Mouse (Mus musculus) embryonic facial prominence, embryonic 14.5 days (tissue): ENCODE measurements at regions not wholly inside any gene's neighbourhood (a gene's known extent, or its start where the extent isn't known, plus 50 kb on each side); places are given as distances from the start of the nearest gene placed in this dataset.
"Not testable (repeated sequence)": the region's sequence is repeated elsewhere in the genome, so short reads cannot be mapped to it uniquely, and the experiment has no call there.

Experiments used
- ATAC-seq: fragments of 200-750 bp; cut with Nextera tagmentation; 2 replicates; pipeline ENCODE4 v1.8.0; 2017; ENCODE audit warnings: low read depth, moderate number of reproducible peaks, moderate TSS enrichment
- DNase-seq: peaks from one replicate; pipeline ENCODE4 v3.0.0-alpha.2; 2015; ENCODE audit warnings: low spot score
- H3K27ac ChIP-seq: fragments of 300-500 bp; sonication (generic); replicated peaks from 2 replicates; pipeline ENCODE4 v1.5.1; 2014; ENCODE audit warnings: low read depth, mild to moderate bottlenecking, low read length, moderate library complexity
- H3K27me3 ChIP-seq: fragments of 300-500 bp; sonication (generic); replicated peaks from 2 replicates; pipeline ENCODE4 v1.6.1; 2014; ENCODE audit warnings: low read length; ENCODE audit not compliant: control insufficient read depth, insufficient read depth
- H3K36me3 ChIP-seq: fragments of 300-500 bp; sonication (generic); 2 replicates; pipeline ENCODE4 v1.6.1; 2014; ENCODE audit warnings: low read length, mixed read lengths; ENCODE audit not compliant: control insufficient read depth, insufficient read depth
- H3K4me1 ChIP-seq: fragments of 300-500 bp; sonication (generic); 2 replicates; pipeline ENCODE4 v1.6.1; 2014; ENCODE audit warnings: antibody characterized with exemption, low read length; ENCODE audit not compliant: control insufficient read depth, insufficient read depth
- H3K4me2 ChIP-seq: fragments of 300-500 bp; sonication (generic); 2 replicates; pipeline ENCODE4 v1.6.1; 2014; ENCODE audit warnings: low read depth, mild to moderate bottlenecking, low read length, moderate library complexity, mixed read lengths
- H3K4me3 ChIP-seq: fragments of 300-500 bp; sonication (generic); 2 replicates; pipeline ENCODE4 v1.5.1; 2014; ENCODE audit warnings: low read depth, mild to moderate bottlenecking, low read length
- H3K9ac ChIP-seq: fragments of 300-500 bp; sonication (generic); 2 replicates; pipeline ENCODE4 v1.6.1; 2014; ENCODE audit warnings: low read depth, mild to moderate bottlenecking, low read length, moderate library complexity, mixed read lengths
- H3K9me3 ChIP-seq: fragments of 300-500 bp; sonication (generic); 2 replicates; pipeline ENCODE4 v1.6.1; 2016; ENCODE audit warnings: low read length; ENCODE audit not compliant: control insufficient read depth
- WGBS: fragments of 180-500 bp; shearing (Covaris S2); extraction: QIAGEN DNeasy Blood & Tissue Kit; methylation state at CpG from one replicate; pipeline ENCODE4 v1.1.7; 2014; 5-methylcytosine and 5-hydroxymethylcytosine counted together

DNA sequence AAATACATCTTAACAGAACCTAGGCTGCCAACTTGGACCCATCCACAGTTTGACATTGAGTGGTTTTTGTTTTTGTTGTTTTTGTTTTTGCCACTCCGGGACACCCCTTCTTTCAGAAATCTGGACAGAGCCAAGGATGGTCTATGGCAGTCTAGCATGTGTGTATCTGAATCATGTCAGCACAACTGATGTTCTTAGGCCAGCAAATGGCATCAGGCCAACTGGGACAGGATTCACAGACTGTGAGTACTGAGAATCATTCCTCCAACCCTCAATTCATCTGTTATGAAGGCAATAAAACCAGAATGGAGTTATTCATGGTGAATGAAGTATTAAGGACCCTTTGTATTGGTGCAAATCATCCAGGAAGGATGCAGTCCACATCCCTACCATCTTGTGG is 1372.5 kb upstream of the Rag2 start:
- no peaks in the 10 kb centered on the region for H3K27me3 ChIP-seq
- 92% methylated on average over 1 of the region's 1 CpGs for WGBS
- H3K27ac ChIP-seq: no peak overlapping the region
- H3K4me2 ChIP-seq: no peak overlapping the region
- no peaks in the 10 kb centered on the region for H3K4me1 ChIP-seq
- H3K9ac ChIP-seq: no peak overlapping the region
- no peaks in the 10 kb centered on the region for H3K36me3 ChIP-seq
- H3K9me3 ChIP-seq: no peaks in the 10 kb centered on the region
- no peak for DNase-seq
- H3K4me3 ChIP-seq: no peak overlapping the region
- no peak for ATAC-seq

DNA sequence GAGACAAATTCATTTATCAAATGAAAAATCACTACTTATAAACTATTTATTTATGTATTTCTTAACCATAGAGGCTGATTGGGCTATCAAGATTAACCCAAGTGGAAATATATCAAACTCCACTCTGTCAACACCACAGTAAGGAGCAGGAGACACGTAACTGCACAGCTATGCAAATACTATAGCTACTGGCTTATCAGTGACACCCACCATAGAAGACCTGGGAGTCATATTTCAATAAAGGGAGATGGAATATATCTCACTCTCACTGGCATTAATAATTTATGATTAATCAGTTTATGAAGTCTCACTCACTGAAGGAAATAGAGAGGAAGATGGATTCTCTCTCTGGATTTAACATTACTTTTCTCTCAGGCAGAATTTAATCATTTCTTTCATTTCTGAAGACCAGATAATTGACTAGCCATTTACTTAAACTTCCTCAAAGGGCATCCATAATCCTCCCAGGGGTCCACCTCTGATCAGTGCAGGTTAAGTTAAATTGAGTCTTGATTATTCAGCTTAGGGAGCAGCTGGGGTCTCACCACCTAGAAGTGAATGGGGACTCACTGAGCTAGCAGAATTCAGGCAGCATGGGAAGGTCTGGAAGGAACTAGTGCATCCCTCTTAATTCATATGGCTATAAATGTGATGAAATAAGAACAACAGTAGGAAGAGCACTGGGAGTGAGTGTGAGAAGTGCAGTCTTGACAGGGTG is 1365.2 kb upstream of the Rag2 start:
- no peaks in the 10 kb centered on the region for H3K36me3 ChIP-seq
- 55% methylated on average over 1 of the region's 1 CpGs for WGBS

DNA sequence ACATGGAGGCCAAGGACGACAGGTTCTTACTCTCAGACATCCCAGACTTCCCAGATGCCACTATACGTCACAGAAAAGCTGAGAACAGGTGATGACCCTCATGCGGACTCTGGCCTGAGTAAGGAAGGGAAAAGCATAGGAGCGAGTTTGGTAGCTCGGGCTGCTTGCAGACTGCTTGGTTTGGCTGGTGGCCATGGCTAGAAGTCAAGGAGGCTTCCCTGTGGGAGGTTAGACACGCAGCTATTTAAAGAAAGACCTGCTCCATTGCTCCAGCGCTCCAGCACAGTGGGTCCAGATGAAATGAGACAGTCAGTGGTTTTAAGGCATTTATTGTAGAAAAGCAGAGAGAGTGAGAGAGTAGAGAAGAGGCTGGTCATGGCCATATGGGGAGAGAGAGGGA is 1318.0 kb upstream of the Rag2 start:
- H3K4me2 ChIP-seq: no peak overlapping the region
- no peaks in the 10 kb centered on the region for H3K27me3 ChIP-seq
- H3K27ac ChIP-seq: no peak overlapping the region
- H3K9ac ChIP-seq: no peak overlapping the region
- no peaks in the 10 kb centered on the region for H3K36me3 ChIP-seq
- DNase-seq (peak; percentile 31), ATAC-seq (no peak)
- 76% methylated on average over 7 of the region's 7 CpGs for WGBS
- no peaks in the 10 kb centered on the region for H3K9me3 ChIP-seq
- no peaks in the 10 kb centered on the region for H3K4me1 ChIP-seq
- no peak overlapping the region for H3K4me3 ChIP-seq

More for the DNA sequence above, 1365.2 kb upstream of the Rag2 start:
- Histone ChIP-seq H3K9me3 (no peaks in the 10 kb centered on the region), H3K4me1 (no peaks in the 10 kb centered on the region), H3K9ac (no peak overlapping the region), H3K4me2 (no peak overlapping the region), H3K27me3 (no peaks in the 10 kb centered on the region), H3K27ac (no peak overlapping the region), H3K4me3 (no peak overlapping the region)
- ATAC-seq: no peak
- no peak for DNase-seq

DNA sequence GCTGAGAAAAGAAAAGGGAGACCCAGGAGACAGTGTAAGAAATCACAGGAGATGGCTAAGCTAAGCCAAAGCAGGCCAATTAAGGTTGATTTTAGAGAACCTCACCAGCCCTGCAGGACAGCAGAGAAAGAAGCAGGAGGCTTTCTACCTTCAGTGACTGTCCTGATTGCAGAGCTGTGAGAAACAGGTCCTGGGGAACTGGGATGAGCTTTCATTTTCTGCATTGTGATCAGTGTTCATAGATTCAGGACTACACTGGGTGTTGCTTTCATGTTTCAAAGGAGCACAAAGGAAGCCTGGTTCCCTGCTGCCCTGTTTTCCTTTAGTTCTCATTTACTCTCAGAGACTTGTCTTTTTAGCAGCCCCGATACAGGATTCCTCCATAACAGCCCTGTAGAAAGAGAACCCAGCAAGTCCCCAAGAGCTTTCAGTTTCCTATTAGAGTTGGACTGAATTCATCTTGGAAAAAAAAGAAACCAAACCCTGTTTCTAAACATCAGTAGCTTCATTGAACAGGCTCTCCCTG is 1311.7 kb upstream of the Rag2 start:
- WGBS: 48% methylated on average over 1 of the region's 1 CpGs
- Histone ChIP-seq H3K27me3 (no peaks in the 10 kb centered on the region), H3K9me3 (no peaks in the 10 kb centered on the region), H3K9ac (no peak overlapping the region), H3K4me2 (no peak overlapping the region), H3K27ac (no peak overlapping the region), H3K4me3 (no peak overlapping the region), H3K36me3 (no peaks in the 10 kb centered on the region), H3K4me1 (no peaks in the 10 kb centered on the region)
- DNase-seq (no peak), ATAC-seq (no peak)

DNA sequence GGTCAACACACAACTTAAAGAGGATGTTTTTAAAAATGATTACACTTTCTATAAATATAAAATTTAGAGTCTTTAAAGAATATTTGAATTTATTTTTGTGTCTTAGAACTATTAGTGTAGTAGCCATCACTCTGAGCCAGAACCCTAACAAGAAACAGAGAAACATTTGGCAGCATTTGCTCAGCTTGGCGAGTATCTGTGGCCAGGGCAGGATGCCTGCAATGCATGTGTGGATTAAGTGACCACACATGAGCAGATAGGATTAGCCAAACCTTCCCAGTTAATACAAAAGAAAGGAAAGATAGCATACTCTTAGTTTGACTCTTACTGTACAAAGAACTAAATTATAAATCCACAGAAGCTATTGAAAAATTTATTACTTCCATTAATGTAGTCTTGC is 1304.1 kb upstream of the Rag2 start:
- DNase-seq (peak; percentile 23), ATAC-seq (no peak)
- Histone ChIP-seq H3K4me3 (no peak overlapping the region), H3K36me3 (no peaks in the 10 kb centered on the region), H3K27ac (no peak overlapping the region), H3K9me3 (no peaks in the 10 kb centered on the region), H3K4me2 (no peak overlapping the region), H3K4me1 (no peaks in the 10 kb centered on the region), H3K27me3 (no peaks in the 10 kb centered on the region), H3K9ac (no peak overlapping the region)
- WGBS: 47% methylated on average over 1 of the region's 1 CpGs

DNA sequence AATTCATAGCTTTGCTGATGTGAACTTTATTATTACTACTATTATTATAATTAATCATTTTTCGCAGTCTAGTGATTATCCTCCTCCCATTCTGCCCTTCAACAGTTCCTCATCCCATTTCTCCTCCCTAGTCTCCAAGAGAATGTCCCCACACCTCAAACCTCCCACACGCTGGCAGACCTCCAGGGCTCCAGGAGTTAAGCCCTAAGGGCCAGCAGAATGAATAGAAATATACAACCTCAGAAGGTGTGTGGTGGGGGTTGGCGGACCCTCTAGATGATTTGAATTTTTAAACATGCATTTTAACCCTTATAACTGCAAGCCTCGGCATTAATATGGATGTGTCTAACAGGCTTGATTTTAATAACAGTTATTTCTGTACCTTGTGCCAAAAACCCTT is 1283.8 kb upstream of the Rag2 start:
- WGBS: 75% methylated on average over 4 of the region's 4 CpGs
- no peak overlapping the region for H3K27ac ChIP-seq
- H3K27me3 ChIP-seq: no peaks in the 10 kb centered on the region
- H3K9ac ChIP-seq: no peak overlapping the region
- no peaks in the 10 kb centered on the region for H3K9me3 ChIP-seq
- ATAC-seq (no peak), DNase-seq (no peak)
- no peak overlapping the region for H3K4me3 ChIP-seq
- H3K36me3 ChIP-seq: no peaks in the 10 kb centered on the region
- no peak overlapping the region for H3K4me2 ChIP-seq
- no peaks in the 10 kb centered on the region for H3K4me1 ChIP-seq

DNA sequence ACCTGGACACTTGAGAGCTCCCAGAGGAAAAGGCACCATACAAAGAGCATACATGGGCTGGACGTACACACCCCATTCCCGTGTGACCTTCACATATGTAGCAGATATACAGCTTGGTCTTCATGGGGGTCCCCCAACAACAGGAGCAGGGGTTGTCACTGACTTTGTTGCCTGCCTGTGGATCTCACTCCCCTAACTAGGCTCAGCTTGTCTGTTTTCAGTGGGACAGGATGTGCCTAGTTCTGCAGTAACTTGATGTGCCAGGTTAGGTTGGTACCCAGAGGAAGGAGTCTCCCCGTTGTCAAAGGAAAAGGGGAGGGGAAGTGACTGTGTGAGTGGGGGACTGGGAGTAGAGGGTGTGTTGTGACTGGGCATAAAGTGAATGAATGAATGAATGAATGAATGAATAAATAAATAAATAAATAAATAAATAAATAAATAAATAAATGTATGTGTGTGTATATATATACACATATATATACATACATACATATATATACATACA is 1279.5 kb upstream of the Rag2 start:
- H3K4me2 ChIP-seq: no peak overlapping the region
- H3K9me3 ChIP-seq: no peaks in the 10 kb centered on the region
- no peaks in the 10 kb centered on the region for H3K36me3 ChIP-seq
- H3K4me3 ChIP-seq: no peak overlapping the region
- H3K27me3 ChIP-seq: no peaks in the 10 kb centered on the region
- ATAC-seq: no peak
- no peak overlapping the region for H3K27ac ChIP-seq
- WGBS: 83% methylated on average over 3 of the region's 3 CpGs
- no peak overlapping the region for H3K9ac ChIP-seq
- no peak for DNase-seq
- H3K4me1 ChIP-seq: no peaks in the 10 kb centered on the region

DNA sequence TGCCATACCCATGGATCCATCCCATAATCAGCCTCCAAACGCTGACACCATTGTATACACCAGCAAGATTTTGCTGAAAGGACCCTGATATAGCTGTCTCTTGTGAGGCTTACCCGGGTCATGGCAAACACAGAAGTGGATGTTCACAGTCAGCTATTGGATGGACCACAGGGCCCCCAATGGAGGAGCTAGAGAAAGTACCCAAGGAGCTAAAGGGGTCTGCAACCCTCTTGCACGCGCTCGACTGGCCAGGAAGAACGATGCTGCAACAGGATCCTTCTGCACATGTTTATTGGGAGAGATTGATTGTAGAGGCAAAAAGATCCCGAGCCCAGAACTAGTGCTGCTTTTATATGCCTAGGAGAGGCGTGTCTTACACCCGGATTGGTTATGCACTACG is 1258.9 kb upstream of the Rag2 start:
- not testable (repeated sequence) for H3K36me3 ChIP-seq, DNase-seq, H3K9ac ChIP-seq, H3K27me3 ChIP-seq, ATAC-seq, H3K9me3 ChIP-seq, H3K27ac ChIP-seq, H3K4me1 ChIP-seq, H3K4me2 ChIP-seq, H3K4me3 ChIP-seq
- 87% methylated on average over 10 of the region's 10 CpGs for WGBS

DNA sequence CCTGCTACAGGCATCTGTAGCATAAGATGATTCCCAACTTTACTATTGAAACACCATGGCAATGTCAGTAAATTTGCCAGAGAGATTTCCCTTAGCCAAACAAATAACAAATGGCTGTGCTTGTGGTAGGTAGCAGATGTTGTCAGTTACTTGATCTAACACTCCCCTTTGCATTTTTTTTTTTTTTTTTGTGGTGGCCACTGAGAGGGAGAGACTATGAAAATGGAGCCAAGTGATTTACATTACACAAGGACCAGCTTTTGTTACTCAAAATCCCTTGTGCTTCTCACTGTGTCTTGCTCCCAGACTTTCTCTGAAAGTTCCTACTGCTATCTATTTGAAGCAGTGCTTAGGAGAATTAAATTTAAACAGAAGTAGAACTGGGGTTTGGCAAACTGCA is 1224.7 kb upstream of the Rag2 start:
- DNase-seq (no peak), ATAC-seq (no peak)
- H3K27ac ChIP-seq: no peak overlapping the region
- no peaks in the 10 kb centered on the region for H3K27me3 ChIP-seq
- no peaks in the 10 kb centered on the region for H3K4me1 ChIP-seq
- H3K9ac ChIP-seq: no peak overlapping the region
- H3K4me2 ChIP-seq: no peak overlapping the region
- no peak overlapping the region for H3K4me3 ChIP-seq
- no peaks in the 10 kb centered on the region for H3K9me3 ChIP-seq
- H3K36me3 ChIP-seq: no peaks in the 10 kb centered on the region
